Mouse (Mus musculus) testis, adult 2 months (tissue): ENCODE measurements at regions not wholly inside any gene's neighbourhood (a gene's known extent, or its start where the extent isn't known, plus 50 kb on each side); places are given as distances from the start of the nearest gene placed in this dataset.

Source experiments
- CTCF ChIP-seq: fragments of 200-500 bp; IDR thresholded peaks from 2 replicates; pipeline ENCODE4 v1.5.1; 2012; ENCODE audit warnings: low read depth, mild to moderate bottlenecking, inconsistent platforms, low read length, moderate library complexity; ENCODE audit not compliant: control insufficient read depth, insufficient read depth, insufficient replicate concordance
- POLR2A ChIP-seq: fragments of 200-500 bp; IDR thresholded peaks from 2 replicates; pipeline ENCODE4 v1.6.1; 2012; ENCODE audit warnings: low read depth, mild to moderate bottlenecking, inconsistent platforms, low read length, moderate library complexity; ENCODE audit not compliant: control insufficient read depth

- no peak for TF ChIP-seq CTCF
- no peak for TF ChIP-seq POLR2A
These were observed 244.7 kb upstream of the Thbs1 start for GRCm38 (mm10) chr2:117866946-117867345.
